Mouse (Mus musculus): ENCODE measurements at regions not wholly inside any gene's neighbourhood (a gene's known extent, or its start where the extent isn't known, plus 50 kb on each side); places are given as distances from the start of the nearest gene placed in this dataset.
A peak's percentile ranks its signal among the peaks of the same experiment; 100 is the strongest.

GRCm38 (mm10) chr1:190274911-190275310 is 104.4 kb upstream of the Prox1 start:
- no peak for ATAC-seq (replicated peaks; ENCODE audit: insufficient number of reproducible peaks, low FRiP score, low TSS enrichment)
- Histone ChIP-seq H3K27me3 (ENCODE audit: control insufficient read depth, insufficient read depth, low read length) (no peaks in the 10 kb centered on the region; the same call in 1 of the 2 replicates), H3K9ac (ENCODE audit: low read depth, low read length) (no peak overlapping the region), H3K36me3 (ENCODE audit: control insufficient read depth, insufficient read depth, low read length) (no peaks in the 10 kb centered on the region), H3K4me1 (ENCODE audit: control insufficient read depth, insufficient read depth, low read length) (peaks cover 3% of the 10 kb centered on the region), H3K4me3 (ENCODE audit: low read depth, low read length) (no peak overlapping the region), H3K9me3 (replicated peaks; ENCODE audit: control insufficient read depth, low read length) (no peaks in the 10 kb centered on the region), H3K27ac (ENCODE audit: low read depth, low read length) (no peak overlapping the region), H3K4me2 (no peak overlapping the region)
- 59% methylated on average over 6 of the region's 6 CpGs for WGBS (ENCODE audit: insufficient replicate concordance)

- 83% methylated on average over 17 of the region's 17 CpGs for WGBS (ENCODE audit: insufficient replicate concordance)
- Histone ChIP-seq H3K4me1 (ENCODE audit: control insufficient read depth, insufficient read depth, low read length) (peaks cover 3% of the 10 kb centered on the region), H3K9ac (ENCODE audit: low read depth, low read length) (no peak overlapping the region), H3K4me3 (ENCODE audit: low read depth, low read length) (no peak overlapping the region), H3K4me2 (no peak overlapping the region), H3K36me3 (ENCODE audit: control insufficient read depth, insufficient read depth, low read length) (no peaks in the 10 kb centered on the region), H3K27ac (ENCODE audit: low read depth, low read length) (no peak overlapping the region), H3K9me3 (replicated peaks; ENCODE audit: control insufficient read depth, low read length) (no peaks in the 10 kb centered on the region), H3K27me3 (ENCODE audit: control insufficient read depth, insufficient read depth, low read length) (no peaks in the 10 kb centered on the region; the same call in 1 of the 2 replicates)
- no peak for ATAC-seq (replicated peaks; ENCODE audit: insufficient number of reproducible peaks, low FRiP score, low TSS enrichment)
Measured at GRCm38 (mm10) chr1:190270784-190271385, 100.4 kb upstream of the Prox1 start.

GRCm38 (mm10) chr1:190269181-190269580 is 98.7 kb upstream of the Prox1 start:
- 71% methylated on average over 7 of the region's 7 CpGs for WGBS (ENCODE audit: insufficient replicate concordance)
- H3K9ac ChIP-seq (ENCODE audit: low read depth, low read length) = no peak overlapping the region
- H3K4me2 ChIP-seq = no peak overlapping the region
- H3K9me3 ChIP-seq (replicated peaks; ENCODE audit: control insufficient read depth, low read length) = no peaks in the 10 kb centered on the region
- H3K27ac ChIP-seq (ENCODE audit: low read depth, low read length) = no peak overlapping the region
- H3K36me3 ChIP-seq (ENCODE audit: control insufficient read depth, insufficient read depth, low read length) = no peaks in the 10 kb centered on the region
- H3K4me1 ChIP-seq (ENCODE audit: control insufficient read depth, insufficient read depth, low read length) = peaks cover 3% of the 10 kb centered on the region
- no peak overlapping the region for H3K4me3 ChIP-seq (ENCODE audit: low read depth, low read length)
- no peaks in the 10 kb centered on the region; the same call in 1 of the 2 replicates for H3K27me3 ChIP-seq (ENCODE audit: control insufficient read depth, insufficient read depth, low read length)
- no peak for ATAC-seq (replicated peaks; ENCODE audit: insufficient number of reproducible peaks, low FRiP score, low TSS enrichment)

- H3K36me3 ChIP-seq (ENCODE audit: control insufficient read depth, insufficient read depth, low read length) = no peaks in the 10 kb centered on the region
- no peak overlapping the region for H3K4me3 ChIP-seq (ENCODE audit: low read depth, low read length)
- H3K4me1 ChIP-seq (ENCODE audit: control insufficient read depth, insufficient read depth, low read length) = peaks cover 6% of the 10 kb centered on the region; the same call in 1 of the 2 replicates
- no peaks in the 10 kb centered on the region; the same call in 1 of the 2 replicates for H3K27me3 ChIP-seq (ENCODE audit: control insufficient read depth, insufficient read depth, low read length)
- ATAC-seq (replicated peaks; ENCODE audit: insufficient number of reproducible peaks, low FRiP score, low TSS enrichment) = no peak
- H3K27ac ChIP-seq (ENCODE audit: low read depth, low read length) = no peak overlapping the region
- 84% methylated on average over 9 of the region's 9 CpGs for WGBS (ENCODE audit: insufficient replicate concordance)
- no peak overlapping the region for H3K9ac ChIP-seq (ENCODE audit: low read depth, low read length)
- H3K4me2 ChIP-seq = no peak overlapping the region
- no peaks in the 10 kb centered on the region for H3K9me3 ChIP-seq (replicated peaks; ENCODE audit: control insufficient read depth, low read length)
Measured at GRCm38 (mm10) chr1:190265085-190265780, 94.7 kb upstream of the Prox1 start.

- H3K4me2 ChIP-seq = no peak overlapping the region
- H3K27ac ChIP-seq (ENCODE audit: low read depth, low read length) = no peak overlapping the region
- no peaks in the 10 kb centered on the region for H3K9me3 ChIP-seq (replicated peaks; ENCODE audit: control insufficient read depth, low read length)
- no peaks in the 10 kb centered on the region for H3K36me3 ChIP-seq (ENCODE audit: control insufficient read depth, insufficient read depth, low read length)
- ATAC-seq (replicated peaks; ENCODE audit: insufficient number of reproducible peaks, low FRiP score, low TSS enrichment) = no peak
- H3K4me1 ChIP-seq (ENCODE audit: control insufficient read depth, insufficient read depth, low read length) = peaks cover 6% of the 10 kb centered on the region; the same call in 1 of the 2 replicates
- 58% methylated on average over 8 of the region's 8 CpGs for WGBS (ENCODE audit: insufficient replicate concordance)
- no peaks in the 10 kb centered on the region for H3K27me3 ChIP-seq (ENCODE audit: control insufficient read depth, insufficient read depth, low read length)
- no peak overlapping the region for H3K4me3 ChIP-seq (ENCODE audit: low read depth, low read length)
- H3K9ac ChIP-seq (ENCODE audit: low read depth, low read length) = no peak overlapping the region
Measured at GRCm38 (mm10) chr1:190264501-190264900, 94.0 kb upstream of the Prox1 start.

- H3K9ac ChIP-seq (ENCODE audit: low read depth, low read length) = no peak overlapping the region
Measured at GRCm38 (mm10) chr1:190263620-190264019, 93.1 kb upstream of the Prox1 start.

GRCm38 (mm10) chr1:190259576-190259975 is 89.1 kb upstream of the Prox1 start:
- 87% methylated on average over 13 of the region's 13 CpGs for WGBS (ENCODE audit: insufficient replicate concordance)
- no peaks in the 10 kb centered on the region for H3K9me3 ChIP-seq (replicated peaks; ENCODE audit: control insufficient read depth, low read length)
- 0 out of 2 replicates have a peak, but pooled peaks cover 3% of the 10 kb centered on the region for H3K27me3 ChIP-seq (ENCODE audit: control insufficient read depth, insufficient read depth, low read length)
- no peaks in the 10 kb centered on the region for H3K36me3 ChIP-seq (ENCODE audit: control insufficient read depth, insufficient read depth, low read length)
- H3K4me2 ChIP-seq = no peak overlapping the region
- H3K27ac ChIP-seq (ENCODE audit: low read depth, low read length) = no peak overlapping the region
- H3K4me3 ChIP-seq (ENCODE audit: low read depth, low read length) = no peak overlapping the region
- no peak overlapping the region for H3K9ac ChIP-seq (ENCODE audit: low read depth, low read length)
- H3K4me1 ChIP-seq (ENCODE audit: control insufficient read depth, insufficient read depth, low read length) = peaks cover 6% of the 10 kb centered on the region; the same call in 1 of the 2 replicates
- no peak for ATAC-seq (replicated peaks; ENCODE audit: insufficient number of reproducible peaks, low FRiP score, low TSS enrichment)

More at GRCm38 (mm10) chr1:190263620-190264019, 93.1 kb upstream of the Prox1 start:
- H3K4me1 ChIP-seq (ENCODE audit: control insufficient read depth, insufficient read depth, low read length) = peaks cover 6% of the 10 kb centered on the region; the same call in 1 of the 2 replicates
- no peaks in the 10 kb centered on the region for H3K36me3 ChIP-seq (ENCODE audit: control insufficient read depth, insufficient read depth, low read length)
- H3K4me2 ChIP-seq = no peak overlapping the region
- H3K27ac ChIP-seq (ENCODE audit: low read depth, low read length) = no peak overlapping the region
- no peak for ATAC-seq (replicated peaks; ENCODE audit: insufficient number of reproducible peaks, low FRiP score, low TSS enrichment)
- WGBS (ENCODE audit: insufficient replicate concordance) = 35% methylated on average over 7 of the region's 7 CpGs
- no peaks in the 10 kb centered on the region for H3K27me3 ChIP-seq (ENCODE audit: control insufficient read depth, insufficient read depth, low read length)
- no peak overlapping the region for H3K4me3 ChIP-seq (ENCODE audit: low read depth, low read length)
- no peaks in the 10 kb centered on the region for H3K9me3 ChIP-seq (replicated peaks; ENCODE audit: control insufficient read depth, low read length)

- no peak for ATAC-seq (replicated peaks; ENCODE audit: insufficient number of reproducible peaks, low FRiP score, low TSS enrichment)
- WGBS (ENCODE audit: insufficient replicate concordance) = 15% methylated on average over 13 of the region's 13 CpGs
Measured at GRCm38 (mm10) chr1:190250574-190251246, 80.2 kb upstream of the Prox1 start.

More at GRCm38 (mm10) chr1:190250574-190251246, 80.2 kb upstream of the Prox1 start:
- H3K4me3 ChIP-seq (ENCODE audit: low read depth, low read length) = no peak overlapping the region
- peaks cover 11% of the 10 kb centered on the region for H3K4me1 ChIP-seq (ENCODE audit: control insufficient read depth, insufficient read depth, low read length)
- no peaks in the 10 kb centered on the region for H3K36me3 ChIP-seq (ENCODE audit: control insufficient read depth, insufficient read depth, low read length)
- peak overlapping the region; percentile 34; the same call in 1 of the 2 replicates for H3K4me2 ChIP-seq
- no peak overlapping the region for H3K9ac ChIP-seq (ENCODE audit: low read depth, low read length)
- H3K9me3 ChIP-seq (replicated peaks; ENCODE audit: control insufficient read depth, low read length) = no peaks in the 10 kb centered on the region; the same call in 1 of the 2 replicates
- no peaks in the 10 kb centered on the region for H3K27me3 ChIP-seq (ENCODE audit: control insufficient read depth, insufficient read depth, low read length)
- no peak overlapping the region for H3K27ac ChIP-seq (ENCODE audit: low read depth, low read length)
